Mouse (Mus musculus): Measurements from ENCODE around the gene Ssxb10. TPM values are rescaled to one million over a fixed set of nuclear protein-coding genes. Genes with fewer than 3 reads are reported as not detected.
"Not testable (repeated sequence)": the region's sequence is repeated elsewhere in the genome, so short reads cannot be mapped to it uniquely, and the experiment has no call there.

Ssxb10 gene
- polyA plus RNA-seq (2014; fragmentation: Nextera tagmentation; extraction: Ambion mirVana), result not detected in 2 replicates

DNA sequence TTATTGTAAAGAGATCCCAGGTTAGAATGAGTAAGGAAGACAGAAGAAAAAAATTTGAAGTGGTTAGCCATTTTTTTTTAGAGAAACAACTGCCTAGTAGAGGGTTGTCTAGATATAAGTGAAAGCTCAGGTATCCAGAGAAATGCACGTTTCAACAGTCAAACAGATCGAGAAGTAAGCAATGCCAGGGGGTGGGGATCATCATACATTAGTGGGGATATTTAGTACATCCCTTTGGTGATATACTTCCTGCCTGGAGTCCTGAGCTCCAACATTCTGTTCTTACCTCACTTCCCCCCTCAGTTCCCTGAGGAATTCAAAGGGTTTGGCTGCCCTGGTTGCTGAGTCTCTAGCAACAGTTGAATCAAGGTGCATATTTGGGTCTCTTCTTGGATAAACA lies at the start of gene Ssxb10:
Gene Ssxb10 (plus strand): TSS at position 301 of the 400 bp plus-strand sequence.
- no peak within 1 kb of the TSS for H3K4me2 ChIP-seq
- no peak within 1 kb of the TSS for H3K27ac ChIP-seq (ENCODE audit: low read depth, low read length)
- WGBS, result 61% methylated on average over 2 of the region's 2 CpGs
- H3K4me3 ChIP-seq (ENCODE audit: low read depth, low read length), result no peak within 1 kb of the TSS
- no peaks in the 10 kb centered on the region; the same call in 1 of the 2 replicates for H3K9me3 ChIP-seq (ENCODE audit: control insufficient read depth, low read length)
- ATAC-seq (ENCODE audit: low FRiP score) (no peak), DNase-seq (ENCODE audit: low spot score, missing footprints) (no peak)
- no peaks in the 10 kb centered on the region for H3K36me3 ChIP-seq (ENCODE audit: control insufficient read depth, insufficient read depth, low read length)
- no peak within 1 kb of the TSS for H3K9ac ChIP-seq (ENCODE audit: low read length)
- H3K27me3 ChIP-seq (ENCODE audit: control insufficient read depth, insufficient read depth, low read length), result no peaks in the 10 kb centered on the region
- H3K4me1 ChIP-seq (ENCODE audit: control insufficient read depth, insufficient read depth, low read length), result no peaks in the 10 kb centered on the region

DNA sequence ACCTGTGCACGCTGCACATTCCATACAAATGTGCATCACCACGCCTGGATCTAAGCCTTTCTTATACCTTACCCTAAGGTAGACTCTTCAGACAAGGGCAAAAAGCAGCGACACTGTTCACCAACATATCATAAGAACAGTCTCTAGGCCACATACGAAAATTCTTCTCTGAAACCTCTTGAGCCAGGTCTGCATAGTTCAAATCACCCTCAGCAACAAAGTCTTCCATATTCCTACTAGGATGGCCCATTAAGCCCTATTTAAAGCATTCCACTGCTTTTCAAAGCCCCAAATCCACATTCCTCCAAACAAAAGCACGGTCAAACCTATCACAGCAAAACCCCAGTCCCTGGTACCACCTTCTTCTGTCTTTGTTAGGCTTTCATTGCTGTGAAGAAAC lies 38.6 kb upstream of the Ssxb10 start:
- no peaks in the 10 kb centered on the region for H3K36me3 ChIP-seq (ENCODE audit: control insufficient read depth, insufficient read depth, low read length)
- no peak overlapping the region for H3K4me3 ChIP-seq (ENCODE audit: low read depth, low read length)
- WGBS, result 79% methylated on average over 5 of the region's 5 CpGs
- H3K9ac ChIP-seq (ENCODE audit: low read length), result no peak overlapping the region
- H3K4me2 ChIP-seq, result no peak overlapping the region
- no peaks in the 10 kb centered on the region for H3K9me3 ChIP-seq (ENCODE audit: control insufficient read depth, low read length)
- DNase-seq (ENCODE audit: low spot score, missing footprints), result no peak
- no peaks in the 10 kb centered on the region for H3K27me3 ChIP-seq (ENCODE audit: control insufficient read depth, insufficient read depth, low read length)
- no peak overlapping the region for H3K27ac ChIP-seq (ENCODE audit: low read depth, low read length)
- no peak for ATAC-seq (ENCODE audit: low FRiP score)
- H3K4me1 ChIP-seq (ENCODE audit: control insufficient read depth, insufficient read depth, low read length), result no peaks in the 10 kb centered on the region

DNA sequence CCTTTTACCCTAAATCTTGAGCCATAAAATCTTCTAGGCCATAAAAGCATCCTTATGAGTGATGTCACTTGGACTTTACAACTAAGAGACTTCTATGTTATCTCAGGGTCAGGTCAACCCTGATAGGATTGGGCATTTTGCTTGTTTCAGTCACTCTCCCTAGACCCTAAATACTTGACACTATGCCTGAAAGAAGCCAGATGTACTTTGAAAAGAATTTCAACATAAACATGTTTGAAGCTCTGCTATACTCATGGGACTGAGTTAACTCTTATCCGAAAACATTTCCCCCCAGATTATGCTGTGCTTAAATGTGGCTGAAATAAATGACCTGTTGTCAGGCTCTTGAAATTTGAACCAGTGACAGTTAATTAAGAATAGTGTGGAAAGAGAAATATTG lies 17.9 kb upstream of the Ssxb10 start:
- Histone ChIP-seq H3K4me2 (no peak overlapping the region), H3K4me3 (ENCODE audit: low read depth, low read length) (no peak overlapping the region), H3K4me1 (ENCODE audit: control insufficient read depth, insufficient read depth, low read length) (no peaks in the 10 kb centered on the region), H3K36me3 (ENCODE audit: control insufficient read depth, insufficient read depth, low read length) (no peaks in the 10 kb centered on the region), H3K27me3 (ENCODE audit: control insufficient read depth, insufficient read depth, low read length) (no peaks in the 10 kb centered on the region), H3K9me3 (ENCODE audit: control insufficient read depth, low read length) (no peaks in the 10 kb centered on the region), H3K9ac (ENCODE audit: low read length) (no peak overlapping the region), H3K27ac (ENCODE audit: low read depth, low read length) (no peak overlapping the region)
- DNase-seq (ENCODE audit: low spot score, missing footprints) (no peak), ATAC-seq (ENCODE audit: low FRiP score) (no peak)
- WGBS, result 94% methylated on average over 1 of the region's 1 CpGs

DNA sequence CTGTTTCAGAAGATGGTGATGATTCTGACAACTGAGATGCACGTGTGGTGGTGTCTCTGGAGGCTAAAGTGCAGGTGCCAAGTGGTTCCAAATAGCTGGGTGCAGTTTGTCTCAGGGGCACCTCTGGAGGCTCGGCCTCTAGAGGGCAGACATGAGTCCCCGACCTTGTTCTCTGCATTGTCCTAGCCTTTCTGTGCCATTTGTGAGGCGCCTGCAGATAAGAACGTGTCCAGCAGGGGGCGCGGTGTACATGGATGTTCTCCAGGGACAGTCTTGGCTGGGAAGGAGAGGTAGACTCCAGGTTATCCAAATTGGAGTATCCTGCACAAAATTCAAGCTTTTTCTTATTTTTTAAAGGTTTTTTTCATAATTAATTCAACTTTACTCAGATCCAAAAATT lies 12.3 kb upstream of the Ssxb10 start:
- WGBS, result 12% methylated on average over 7 of the region's 7 CpGs
- not testable (repeated sequence) for DNase-seq (ENCODE audit: low spot score, missing footprints); H3K4me2 ChIP-seq

DNA sequence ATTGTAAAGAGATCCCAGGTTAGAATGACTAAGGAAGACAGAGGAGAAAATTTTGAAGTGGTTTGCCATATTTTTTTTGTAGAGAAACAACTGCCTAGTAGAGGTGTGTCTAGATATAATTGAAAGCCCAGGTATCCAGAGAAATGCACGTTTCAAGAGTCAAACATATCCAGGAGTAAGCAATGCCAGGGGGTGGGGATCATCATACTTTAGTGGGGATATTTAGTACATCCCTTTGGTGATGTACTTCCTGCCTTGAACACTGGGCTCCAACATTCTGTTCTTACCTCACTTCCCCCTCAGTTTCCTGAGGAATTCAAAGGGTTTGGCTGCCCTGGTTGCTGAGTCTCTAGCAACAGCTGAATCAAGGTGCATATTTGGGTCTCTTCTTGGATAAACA lies 39.5 kb downstream of the Ssxb10 start, which contains the start of gene Ssxb9:
Gene Ssxb9 (plus strand): TSS at position 301 of the 400 bp plus-strand sequence.
- H3K4me1 ChIP-seq (ENCODE audit: control insufficient read depth, insufficient read depth, low read length); H3K27me3 ChIP-seq (ENCODE audit: control insufficient read depth, insufficient read depth, low read length); H3K4me3 ChIP-seq (ENCODE audit: low read depth, low read length); H3K27ac ChIP-seq (ENCODE audit: low read depth, low read length); H3K4me2 ChIP-seq; H3K9me3 ChIP-seq (ENCODE audit: control insufficient read depth, low read length); H3K9ac ChIP-seq (ENCODE audit: low read length); ATAC-seq (ENCODE audit: low FRiP score); DNase-seq (ENCODE audit: low spot score, missing footprints); H3K36me3 ChIP-seq (ENCODE audit: control insufficient read depth, insufficient read depth, low read length): not testable (repeated sequence)
- WGBS, result 64% methylated on average over 1 of the region's 1 CpGs

More for the DNA sequence above, 12.3 kb upstream of the Ssxb10 start:
- H3K9me3 ChIP-seq (ENCODE audit: control insufficient read depth, low read length); H3K4me1 ChIP-seq (ENCODE audit: control insufficient read depth, insufficient read depth, low read length); H3K27ac ChIP-seq (ENCODE audit: low read depth, low read length); H3K4me3 ChIP-seq (ENCODE audit: low read depth, low read length); H3K27me3 ChIP-seq (ENCODE audit: control insufficient read depth, insufficient read depth, low read length); H3K36me3 ChIP-seq (ENCODE audit: control insufficient read depth, insufficient read depth, low read length); ATAC-seq (ENCODE audit: low FRiP score); H3K9ac ChIP-seq (ENCODE audit: low read length): not testable (repeated sequence)

Other genes with a start within 250 kb of the Ssxb10 start
- 0.26 and 0.34 TPM in 2 replicates for gene Was, start 236.9 kb upstream of the Ssxb10 start, polyA plus RNA-seq (2014; fragmentation: Nextera tagmentation; extraction: Ambion mirVana)
- gene Wdr13, start 194.5 kb upstream of the Ssxb10 start, polyA plus RNA-seq (2014; fragmentation: Nextera tagmentation; extraction: Ambion mirVana), result 21.9 and 23.4 TPM in 2 replicates
- gene Rbm3, start 181.5 kb upstream of the Ssxb10 start, polyA plus RNA-seq (2014; fragmentation: Nextera tagmentation; extraction: Ambion mirVana), result 439 and 458 TPM in 2 replicates
- gene Tbc1d25, start 151.2 kb upstream of the Ssxb10 start, polyA plus RNA-seq (2014; fragmentation: Nextera tagmentation; extraction: Ambion mirVana), result 11.5 and 11.6 TPM in 2 replicates
- 32.0 and 36.1 TPM in 2 replicates for gene Ebp, start 133.9 kb upstream of the Ssxb10 start, polyA plus RNA-seq (2014; fragmentation: Nextera tagmentation; extraction: Ambion mirVana)
- gene Porcn, start 120.9 kb upstream of the Ssxb10 start, polyA plus RNA-seq (2014; fragmentation: Nextera tagmentation; extraction: Ambion mirVana), result 14.7 and 15.9 TPM in 2 replicates
- 40.2 and 44.3 TPM in 2 replicates for gene Ftsj1, start 75.0 kb upstream of the Ssxb10 start, polyA plus RNA-seq (2014; fragmentation: Nextera tagmentation; extraction: Ambion mirVana)
- 5.2 and 5.3 TPM in 2 replicates for gene Slc38a5, start 56.3 kb upstream of the Ssxb10 start, polyA plus RNA-seq (2014; fragmentation: Nextera tagmentation; extraction: Ambion mirVana)
- not detected in 2 replicates for gene Ssxb9, start 39.6 kb downstream of the Ssxb10 start, polyA plus RNA-seq (2014; fragmentation: Nextera tagmentation; extraction: Ambion mirVana)
- gene Ssxb1, start 85.9 kb downstream of the Ssxb10 start, polyA plus RNA-seq (2014; fragmentation: Nextera tagmentation; extraction: Ambion mirVana), result not detected in 2 replicates
- gene Ssxb2, start 134.3 kb downstream of the Ssxb10 start, polyA plus RNA-seq (2014; fragmentation: Nextera tagmentation; extraction: Ambion mirVana), result not detected in 2 replicates
- gene Gm14459, start 197.5 kb downstream of the Ssxb10 start, polyA plus RNA-seq (2014; fragmentation: Nextera tagmentation; extraction: Ambion mirVana), result not detected in 2 replicates
- gene Ssxb6, start 220.8 kb downstream of the Ssxb10 start, polyA plus RNA-seq (2014; fragmentation: Nextera tagmentation; extraction: Ambion mirVana), result not detected in 2 replicates